Mouse (Mus musculus): Measurements from ENCODE around the gene Cldn12.

- no peak for TF ChIP-seq CTCF (IDR thresholded peaks at IDR 0.05; ENCODE audit: extremely low read depth, insufficient read depth, low read length)
- no peak for TF ChIP-seq POLR2A (IDR thresholded peaks at IDR 0.05; ENCODE audit: extremely low read depth, insufficient read depth, low read length)
Measured at GRCm38 (mm10) chr5:5483254-5483858, 31.4 kb downstream of the Cldn12 start.

All from cortical plate, adult 2 months (tissue).